Mouse (Mus musculus) stomach, postnatal 0 days (tissue): ENCODE data around the gene Ddx58. TPM values are rescaled to one million over a fixed set of nuclear protein-coding genes. Genes with fewer than 3 reads are reported as not detected.

Experiments used
- ATAC-seq: fragments of 200-750 bp; cut with Nextera tagmentation; 2 replicates; pipeline ENCODE4 v1.8.0; 2017; ENCODE audit not compliant: low FRiP score, low TSS enrichment
- DNase-seq: peaks from one replicate; pipeline ENCODE4 v3.0.0-alpha.2; 2016; ENCODE audit warnings: low spot score
- H3K27ac ChIP-seq: fragments of 300-500 bp; sonication (generic); replicated peaks from 2 replicates; pipeline ENCODE4 v1.5.1; 2014; ENCODE audit warnings: mild to moderate bottlenecking, control low read depth
- H3K27me3 ChIP-seq: fragments of 300-500 bp; sonication (generic); 2 replicates; pipeline ENCODE4 v1.6.1; 2014; ENCODE audit warnings: low read length; ENCODE audit not compliant: control insufficient read depth, insufficient read depth
- H3K36me3 ChIP-seq: fragments of 300-500 bp; sonication (generic); 2 replicates; pipeline ENCODE4 v1.6.1; 2014; ENCODE audit warnings: low read length, mixed read lengths; ENCODE audit not compliant: control insufficient read depth, insufficient read depth
- H3K4me1 ChIP-seq: fragments of 300-500 bp; sonication (generic); replicated peaks from 2 replicates; pipeline ENCODE4 v1.6.1; 2014; ENCODE audit warnings: antibody characterized with exemption; ENCODE audit not compliant: control insufficient read depth, insufficient read depth
- H3K4me2 ChIP-seq: fragments of 300-500 bp; sonication (generic); replicated peaks from 2 replicates; pipeline ENCODE4 v1.6.1; 2014; ENCODE audit warnings: low read depth, mild to moderate bottlenecking, control low read depth, moderate library complexity
- H3K4me3 ChIP-seq: fragments of 300-500 bp; sonication (generic); 2 replicates; pipeline ENCODE4 v1.5.1; 2014; ENCODE audit warnings: low read depth, low read length, control low read depth
- H3K9ac ChIP-seq: fragments of 300-500 bp; sonication (generic); 2 replicates; pipeline ENCODE4 v1.6.1; 2014; ENCODE audit warnings: mild to moderate bottlenecking, low read length, control low read depth, mixed read lengths
- H3K9me3 ChIP-seq: fragments of 300-500 bp; sonication (generic); 2 replicates; pipeline ENCODE4 v1.6.1; 2016; ENCODE audit warnings: low read length; ENCODE audit not compliant: control insufficient read depth
- CTCF ChIP-seq: IDR thresholded peaks from 2 replicates; pipeline ENCODE4 v1.5.1; 2016; ENCODE audit warnings: antibody characterized with exemption, low read depth, mild to moderate bottlenecking, moderate library complexity
- EP300 ChIP-seq: optimal IDR thresholded peaks from 2 replicates; pipeline ENCODE3; 2016; ENCODE audit warnings: antibody characterized with exemption
- WGBS: fragments of 180-500 bp; shearing (Covaris S2); extraction: QIAGEN DNeasy Blood & Tissue Kit; methylation state at CpG from one replicate; pipeline ENCODE4 v1.1.7; 2014; 5-methylcytosine and 5-hydroxymethylcytosine counted together
- polyA plus RNA-seq: library from polyadenylated mRNA; unstranded; fragments of >200 nt; fragmentation: Nextera tagmentation; extraction: Ambion mirVana; gene quantifications from 2 replicates; pipeline ENCODE4 v1.2.1, GENCODE M21; 2015

Gene Ddx58
- polyA plus RNA-seq, 1 experiment from 2014 or later, result 5.9 TPM

- no peaks in the 10 kb centered on the region for H3K9me3 ChIP-seq
- DNase-seq (no peak), ATAC-seq (no peak)
- TF ChIP-seq EP300, result no peak
- TF ChIP-seq CTCF, result no peak
- H3K4me1 ChIP-seq, result no peaks in the 10 kb centered on the region
- no peak overlapping the region for H3K27ac ChIP-seq
- no peak overlapping the region for H3K4me2 ChIP-seq
- no peak overlapping the region for H3K4me3 ChIP-seq
- WGBS, result 84% methylated on average over 3 of the region's 3 CpGs
- H3K27me3 ChIP-seq, result no peaks in the 10 kb centered on the region
- H3K9ac ChIP-seq, result no peak overlapping the region
- H3K36me3 ChIP-seq, result peaks cover 12% of the 10 kb centered on the region
Measured at GRCm38 (mm10) chr4:40204374-40204773, 35.3 kb downstream of the Ddx58 start.

- Histone ChIP-seq H3K27ac (no peak overlapping the region), H3K4me2 (no peak overlapping the region), H3K9me3 (no peaks in the 10 kb centered on the region), H3K4me1 (no peaks in the 10 kb centered on the region), H3K4me3 (no peak overlapping the region), H3K27me3 (no peaks in the 10 kb centered on the region), H3K36me3 (peaks cover 14% of the 10 kb centered on the region), H3K9ac (no peak overlapping the region)
- ATAC-seq, result no peak
- DNase-seq, result no peak
- TF ChIP-seq EP300 (no peak), CTCF (no peak)
- WGBS, result 91% methylated on average over 6 of the region's 6 CpGs
Measured at GRCm38 (mm10) chr4:40202205-40202604, 37.4 kb downstream of the Ddx58 start.

GRCm38 (mm10) chr4:40195336-40195735 lies 44.3 kb downstream of the Ddx58 start:
- no peak for TF ChIP-seq CTCF
- no peak for TF ChIP-seq EP300
- no peaks in the 10 kb centered on the region for H3K9me3 ChIP-seq
- DNase-seq (no peak), ATAC-seq (no peak)
- no peak overlapping the region for H3K9ac ChIP-seq
- 97% methylated on average over 2 of the region's 2 CpGs for WGBS
- H3K36me3 ChIP-seq, result peaks cover 33% of the 10 kb centered on the region
- no peak overlapping the region for H3K4me3 ChIP-seq
- H3K27ac ChIP-seq, result no peak overlapping the region
- no peaks in the 10 kb centered on the region for H3K4me1 ChIP-seq
- H3K4me2 ChIP-seq, result no peak overlapping the region
- no peaks in the 10 kb centered on the region for H3K27me3 ChIP-seq

- ATAC-seq, result no peak
- TF ChIP-seq CTCF (no peak), EP300 (no peak)
- no peaks in the 10 kb centered on the region for H3K9me3 ChIP-seq
- H3K27ac ChIP-seq, result no peak overlapping the region
- H3K27me3 ChIP-seq, result no peaks in the 10 kb centered on the region
- DNase-seq, result no peak
- no peak overlapping the region for H3K9ac ChIP-seq
- H3K4me3 ChIP-seq, result no peak overlapping the region
- H3K36me3 ChIP-seq, result peaks cover 42% of the 10 kb centered on the region
- no peaks in the 10 kb centered on the region for H3K4me1 ChIP-seq
- H3K4me2 ChIP-seq, result no peak overlapping the region
- WGBS, result 91% methylated on average over 9 of the region's 9 CpGs
Measured at GRCm38 (mm10) chr4:40193461-40193860, 46.2 kb downstream of the Ddx58 start.

GRCm38 (mm10) chr4:40192246-40192645 lies 47.4 kb downstream of the Ddx58 start:
- no peak overlapping the region for H3K4me2 ChIP-seq
- no peaks in the 10 kb centered on the region for H3K9me3 ChIP-seq
- ATAC-seq (no peak), DNase-seq (no peak)
- no peaks in the 10 kb centered on the region for H3K27me3 ChIP-seq
- peaks cover 38% of the 10 kb centered on the region for H3K36me3 ChIP-seq
- H3K9ac ChIP-seq, result no peak overlapping the region
- no peak for TF ChIP-seq CTCF
- no peak for TF ChIP-seq EP300
- no peak overlapping the region for H3K27ac ChIP-seq
- no peak overlapping the region for H3K4me3 ChIP-seq
- H3K4me1 ChIP-seq, result no peaks in the 10 kb centered on the region
- 56% methylated on average over 2 of the region's 2 CpGs for WGBS

- DNase-seq (no peak), ATAC-seq (no peak)
- H3K9ac ChIP-seq, result no peak overlapping the region
- H3K4me2 ChIP-seq, result no peak overlapping the region
- peaks cover 38% of the 10 kb centered on the region for H3K36me3 ChIP-seq
- no peak for TF ChIP-seq CTCF
- no peak for TF ChIP-seq EP300
- no peaks in the 10 kb centered on the region for H3K27me3 ChIP-seq
- no peak overlapping the region for H3K27ac ChIP-seq
- WGBS, result 67% methylated on average over 7 of the region's 7 CpGs
- H3K9me3 ChIP-seq, result no peaks in the 10 kb centered on the region
- H3K4me3 ChIP-seq, result no peak overlapping the region
- no peaks in the 10 kb centered on the region for H3K4me1 ChIP-seq
Measured at GRCm38 (mm10) chr4:40187956-40188355, 51.7 kb downstream of the Ddx58 start.
